Mouse (Mus musculus) MEL-GATA-1-ER (cell line): ENCODE results near the gene Zdbf2.
"Not testable (repeated sequence)": the region's sequence is repeated elsewhere in the genome, so short reads cannot be mapped to it uniquely, and the experiment has no call there.

Experiments
- DNase-seq: peaks from one replicate; pipeline ENCODE4 v3.0.0-alpha.2; 2012; ENCODE audit warnings: low read depth; ENCODE audit errors: extremely low read depth

Zdbf2 gene

GRCm38 (mm10) chr1:63263671-63264070, 9.4 kb upstream of the Zdbf2 start:
- no peak for DNase-seq

GRCm38 (mm10) chr1:63265461-63265860, 7.6 kb upstream of the Zdbf2 start:
- no peak for DNase-seq

- no peak for DNase-seq
Observed at GRCm38 (mm10) chr1:63266121-63266520, 6.9 kb upstream of the Zdbf2 start.

- DNase-seq = no peak
Observed at GRCm38 (mm10) chr1:63266716-63267115, 6.3 kb upstream of the Zdbf2 start.

- no peak for DNase-seq
Observed at GRCm38 (mm10) chr1:63272125-63272675, 865 bp upstream of the Zdbf2 start.

- DNase-seq = no peak
Observed at GRCm38 (mm10) chr1:63273339-63273951, 380 bp downstream of the Zdbf2 start.

- DNase-seq = no peak
Observed at GRCm38 (mm10) chr1:63274046-63274730, 1.1 kb downstream of the Zdbf2 start.

GRCm38 (mm10) chr1:63278106-63278505, 5.0 kb downstream of the Zdbf2 start:
- DNase-seq = no peak

GRCm38 (mm10) chr1:63293965-63294364, 20.9 kb downstream of the Zdbf2 start:
- DNase-seq = no peak

- DNase-seq = no peak
Observed at GRCm38 (mm10) chr1:63309661-63310060, 36.6 kb downstream of the Zdbf2 start.

GRCm38 (mm10) chr1:63323565-63324132, 50.6 kb downstream of the Zdbf2 start:
- not testable (repeated sequence) for DNase-seq
